Mouse (Mus musculus) forebrain, postnatal 0 days (tissue): ENCODE results near the gene Rnft2. TPM values are rescaled to one million over a fixed set of nuclear protein-coding genes. Genes with fewer than 3 reads are reported as not detected.
A peak's percentile ranks its signal among the peaks of the same experiment; 100 is the strongest.

Experiments
- ATAC-seq: fragments of 200-750 bp; cut with Nextera tagmentation; 2 replicates; pipeline ENCODE4 v1.8.0; 2017; ENCODE audit warnings: mild to moderate bottlenecking, moderate library complexity
- DNase-seq: peaks from one replicate; pipeline ENCODE4 v3.0.0-alpha.2; 2015
- H3K27ac ChIP-seq: fragments of 300-500 bp; sonication (generic); 2 replicates; pipeline ENCODE4 v1.5.1; 2014; ENCODE audit warnings: low read depth, mild to moderate bottlenecking, antibody characterized with exemption, low read length, moderate library complexity, mixed read lengths
- H3K27me3 ChIP-seq: fragments of 300-500 bp; sonication (generic); 2 replicates; pipeline ENCODE4 v1.6.1; 2014; ENCODE audit warnings: mild to moderate bottlenecking, low read length, mixed read lengths; ENCODE audit not compliant: insufficient read depth
- H3K36me3 ChIP-seq: fragments of 300-500 bp; sonication (generic); 2 replicates; pipeline ENCODE4 v1.6.1; 2014; ENCODE audit warnings: mild to moderate bottlenecking, moderate library complexity; ENCODE audit not compliant: insufficient read depth
- H3K4me1 ChIP-seq: fragments of 300-500 bp; sonication (generic); 2 replicates; pipeline ENCODE4 v1.6.1; 2014; ENCODE audit warnings: antibody characterized with exemption; ENCODE audit not compliant: insufficient read depth
- H3K4me2 ChIP-seq: fragments of 300-500 bp; sonication (generic); 2 replicates; pipeline ENCODE4 v1.6.1; 2014; ENCODE audit warnings: low read depth, mild to moderate bottlenecking, moderate library complexity
- H3K4me3 ChIP-seq: fragments of 300-500 bp; sonication (generic); 2 replicates; pipeline ENCODE4 v1.5.1; 2014; ENCODE audit warnings: low read depth, low read length, mixed read lengths
- H3K9ac ChIP-seq: fragments of 300-500 bp; sonication (generic); 2 replicates; pipeline ENCODE4 v1.6.1; 2014; ENCODE audit warnings: mild to moderate bottlenecking
- H3K9me3 ChIP-seq: fragments of 300-500 bp; sonication (generic); 2 replicates; pipeline ENCODE4 v1.6.1; 2016; ENCODE audit warnings: low read length
- CTCF ChIP-seq: sonication (generic); IDR thresholded peaks from 2 replicates; pipeline ENCODE4 v1.5.1; 2016; ENCODE audit warnings: antibody characterized with exemption, control low read depth, low read depth
- WGBS: fragments of 180-500 bp; shearing (Covaris S2); extraction: QIAGEN DNeasy Blood & Tissue Kit; methylation state at CpG from one replicate; pipeline ENCODE4 v1.1.7; 2014; 5-methylcytosine and 5-hydroxymethylcytosine counted together
- polyA plus RNA-seq: library from polyadenylated mRNA; unstranded; fragments of >200 nt; fragmentation: Nextera tagmentation; extraction: Ambion mirVana; gene quantifications from 2 replicates; pipeline ENCODE4 v1.2.1, GENCODE M21; 2015
- total RNA-seq: library from RNA; depleted of rRNA; stranded (reverse); fragments of >200 nt; gene quantifications from 2 replicates; pipeline ENCODE4 v1.2.3, GENCODE M21; 2014; rRNA removed

Rnft2 gene
- 61.6 and 87.8 TPM in 2 replicates for total RNA-seq
- 10.1 and 12.4 TPM in 2 replicates for polyA plus RNA-seq

DNA sequence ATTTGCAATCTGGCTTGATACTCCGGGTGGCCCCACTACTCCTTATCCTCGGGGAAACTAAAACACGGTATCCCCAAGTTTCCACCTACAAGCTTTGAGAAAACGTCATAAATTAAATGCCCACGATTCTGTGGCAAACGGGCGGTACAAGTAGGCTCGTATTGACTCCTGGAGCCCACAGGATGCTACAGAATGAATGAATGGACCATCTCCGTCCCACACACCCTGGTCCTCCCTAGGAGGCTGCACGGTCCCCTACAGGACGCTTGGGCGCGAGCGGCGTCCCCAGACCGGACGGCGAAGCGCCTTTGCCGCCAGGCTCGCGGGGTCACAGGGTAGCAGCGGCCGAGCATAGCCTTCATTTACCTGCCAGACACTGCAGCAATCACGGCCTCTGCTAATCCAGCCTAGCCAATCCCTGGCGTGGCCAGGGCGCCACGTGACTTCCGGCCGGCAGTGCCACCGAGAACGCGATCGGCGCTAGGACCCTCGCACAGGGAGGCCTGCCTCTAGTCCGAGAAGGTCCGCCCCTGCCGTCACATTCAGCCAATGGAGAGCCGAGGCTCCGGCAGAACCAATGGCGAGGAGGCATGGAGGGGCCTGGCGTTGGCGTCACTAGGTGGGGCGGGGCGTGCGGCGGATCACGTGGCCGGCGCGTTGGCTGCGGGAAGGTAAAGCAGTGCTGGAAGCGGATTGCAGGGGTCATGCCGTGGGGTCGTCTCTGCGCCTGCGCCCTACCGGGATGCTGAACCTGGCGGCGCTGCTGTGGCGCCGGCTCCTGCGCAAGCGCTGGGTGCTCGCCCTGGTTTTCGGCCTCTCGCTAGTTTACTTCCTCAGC is at the start of gene Rnft2, which contains the start of gene 2410131K14Rik:
TSS of gene Rnft2 (minus strand) at position 511 of the 838 bp plus-strand sequence.
TSS of gene 2410131K14Rik (plus strand) at position 622 of the 838 bp plus-strand sequence.
- no peaks in the 10 kb centered on the region for H3K27me3 ChIP-seq
- ATAC-seq (peak; percentile 100), DNase-seq (peak; percentile 99)
- H3K9me3 ChIP-seq, result no peaks in the 10 kb centered on the region
- peaks cover 19% of the 10 kb centered on the region; the same call in 1 of the 2 replicates for H3K4me1 ChIP-seq
- peak within 1 kb of the TSS; percentile 81 for H3K27ac ChIP-seq
- peak within 1 kb of the TSS; percentile 65 for H3K4me3 ChIP-seq
- peak within 1 kb of the TSS; percentile 71 for H3K4me2 ChIP-seq
- peak; percentile 21 for TF ChIP-seq CTCF
- peak within 1 kb of the TSS; percentile 70 for H3K9ac ChIP-seq
- 3% methylated on average over 67 of the region's 68 CpGs for WGBS
- H3K36me3 ChIP-seq, result peaks cover 24% of the 10 kb centered on the region

- peak; percentile 85 for DNase-seq
- no peaks in the 10 kb centered on the region for H3K36me3 ChIP-seq
- 0 out of 2 replicates have a peak, but pooled peaks cover 9% of the 10 kb centered on the region for H3K4me1 ChIP-seq
- H3K9me3 ChIP-seq, result no peaks in the 10 kb centered on the region
- TF ChIP-seq CTCF, result peak; percentile 33
- H3K4me2 ChIP-seq, result peak overlapping the region; percentile 36
- H3K27ac ChIP-seq, result peak overlapping the region; percentile 15; the same call in 1 of the 2 replicates
- 8% methylated on average over 23 of the region's 23 CpGs for WGBS
- H3K4me3 ChIP-seq, result no peak overlapping the region
- peak; percentile 89 for ATAC-seq
- no peaks in the 10 kb centered on the region for H3K27me3 ChIP-seq
- H3K9ac ChIP-seq, result no peak overlapping the region
Measured at GRCm38 (mm10) chr5:118294086-118294864, 49.4 kb upstream of the Rnft2 start.

GRCm38 (mm10) chr5:118292476-118292875 is 47.6 kb upstream of the Rnft2 start:
- ATAC-seq (no peak), DNase-seq (no peak)
- Histone ChIP-seq H3K27me3 (no peaks in the 10 kb centered on the region), H3K9ac (no peak overlapping the region), H3K36me3 (no peaks in the 10 kb centered on the region), H3K27ac (no peak overlapping the region), H3K4me3 (no peak overlapping the region), H3K4me1 (0 out of 2 replicates have a peak, but pooled peaks cover 3% of the 10 kb centered on the region), H3K9me3 (no peaks in the 10 kb centered on the region), H3K4me2 (no peak overlapping the region)
- WGBS, result 48% methylated on average over 4 of the region's 4 CpGs
- no peak for TF ChIP-seq CTCF

- Histone ChIP-seq H3K9me3 (no peaks in the 10 kb centered on the region), H3K27me3 (no peaks in the 10 kb centered on the region), H3K4me2 (no peak overlapping the region), H3K36me3 (no peaks in the 10 kb centered on the region), H3K4me1 (0 out of 2 replicates have a peak, but pooled peaks cover 3% of the 10 kb centered on the region), H3K4me3 (no peak overlapping the region), H3K9ac (no peak overlapping the region), H3K27ac (no peak overlapping the region)
- WGBS, result 95% methylated on average over 4 of the region's 4 CpGs
- ATAC-seq (no peak), DNase-seq (no peak)
- TF ChIP-seq CTCF, result no peak
Measured at GRCm38 (mm10) chr5:118291453-118291852, 46.5 kb upstream of the Rnft2 start.

- no peak overlapping the region for H3K4me2 ChIP-seq
- no peaks in the 10 kb centered on the region for H3K36me3 ChIP-seq
- H3K27me3 ChIP-seq, result no peaks in the 10 kb centered on the region
- H3K9ac ChIP-seq, result no peak overlapping the region
- ATAC-seq (no peak), DNase-seq (no peak)
- WGBS, result 91% methylated on average over 18 of the region's 18 CpGs
- no peak overlapping the region for H3K27ac ChIP-seq
- TF ChIP-seq CTCF, result 0 out of 2 replicates have a peak, but pooled peaks have one; percentile 2
- H3K4me3 ChIP-seq, result no peak overlapping the region
- peaks cover 15% of the 10 kb centered on the region for H3K4me1 ChIP-seq
- no peaks in the 10 kb centered on the region for H3K9me3 ChIP-seq
Measured at GRCm38 (mm10) chr5:118277741-118278495, 33.0 kb upstream of the Rnft2 start.

- Histone ChIP-seq H3K4me3 (no peak overlapping the region), H3K9ac (no peak overlapping the region), H3K36me3 (no peaks in the 10 kb centered on the region), H3K27me3 (no peaks in the 10 kb centered on the region), H3K9me3 (no peaks in the 10 kb centered on the region), H3K27ac (no peak overlapping the region), H3K4me2 (no peak overlapping the region), H3K4me1 (peaks cover 15% of the 10 kb centered on the region)
- ATAC-seq (no peak), DNase-seq (no peak)
- no peak for TF ChIP-seq CTCF
- 18% methylated on average over 8 of the region's 8 CpGs for WGBS
Measured at GRCm38 (mm10) chr5:118276711-118277110, 31.8 kb upstream of the Rnft2 start.
